Mouse (Mus musculus): ENCODE measurements around the gene Nectin2. TPM values are rescaled to one million over a fixed set of nuclear protein-coding genes. Genes with fewer than 3 reads are reported as not detected.

Gene Nectin2
- polyA plus RNA-seq, 1 experiment from 2014 or later = 57.7 TPM

DNA sequence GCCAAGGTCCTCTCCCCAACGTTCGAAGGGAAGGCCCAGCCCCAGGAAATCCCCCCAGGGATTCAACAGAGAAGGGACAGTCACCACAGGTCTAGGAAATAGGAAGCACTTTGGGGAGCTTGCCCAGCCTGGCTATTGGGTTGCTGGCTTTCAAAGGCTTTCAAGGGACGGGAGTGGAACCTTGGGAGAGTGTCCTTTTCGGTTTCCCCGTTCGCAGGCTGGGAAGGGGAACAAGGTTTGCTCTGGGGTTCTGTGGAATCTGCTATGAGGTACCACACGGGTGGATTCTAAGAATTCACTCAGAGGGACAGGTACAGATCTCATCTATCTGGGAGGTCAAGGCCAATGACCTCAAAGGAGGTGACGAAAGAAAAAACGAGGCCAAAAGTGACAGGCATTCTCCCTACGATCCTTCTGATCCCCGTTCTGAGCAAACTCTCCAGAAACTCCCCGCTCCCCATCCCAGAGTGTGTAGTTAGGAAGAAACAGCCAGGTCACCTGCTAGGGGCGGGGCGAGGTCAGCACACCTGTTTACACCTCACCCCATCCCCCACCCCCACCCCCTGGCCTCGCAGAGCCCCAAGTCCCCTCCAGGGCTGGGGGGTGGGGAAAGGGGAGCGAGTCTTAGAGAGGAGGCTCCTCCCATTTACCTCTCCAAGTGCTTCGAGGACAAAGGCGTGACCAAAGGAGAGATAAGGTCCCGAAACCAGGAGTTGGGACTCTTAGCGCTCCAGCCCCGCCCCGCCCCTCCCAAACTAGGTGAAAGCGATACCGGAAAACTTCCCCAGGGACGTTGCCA is 2.7 kb downstream of the Nectin2 start:
- Histone ChIP-seq H3K27me3 (replicated peaks; ENCODE audit: control insufficient read depth, insufficient read depth, low read length) (no peaks in the 10 kb centered on the region), H3K9me3 (ENCODE audit: control insufficient read depth, low read length) (no peaks in the 10 kb centered on the region), H3K4me1 (ENCODE audit: control insufficient read depth, insufficient read depth, low read depth, low read length) (peaks cover 30% of the 10 kb centered on the region), H3K4me2 (ENCODE audit: low read length) (peak overlapping the region; percentile 83), H3K4me3 (ENCODE audit: low read length) (peak overlapping the region; percentile 88), H3K36me3 (ENCODE audit: control insufficient read depth, insufficient read depth, low read length) (peaks cover 2% of the 10 kb centered on the region; the same call in 1 of the 2 replicates), H3K27ac (ENCODE audit: low read depth, low read length) (no peak overlapping the region), H3K9ac (ENCODE audit: low read depth, low read length) (peak overlapping the region; percentile 97)
- WGBS = 7% methylated on average over 25 of the region's 25 CpGs
- ATAC-seq = no peak

DNA sequence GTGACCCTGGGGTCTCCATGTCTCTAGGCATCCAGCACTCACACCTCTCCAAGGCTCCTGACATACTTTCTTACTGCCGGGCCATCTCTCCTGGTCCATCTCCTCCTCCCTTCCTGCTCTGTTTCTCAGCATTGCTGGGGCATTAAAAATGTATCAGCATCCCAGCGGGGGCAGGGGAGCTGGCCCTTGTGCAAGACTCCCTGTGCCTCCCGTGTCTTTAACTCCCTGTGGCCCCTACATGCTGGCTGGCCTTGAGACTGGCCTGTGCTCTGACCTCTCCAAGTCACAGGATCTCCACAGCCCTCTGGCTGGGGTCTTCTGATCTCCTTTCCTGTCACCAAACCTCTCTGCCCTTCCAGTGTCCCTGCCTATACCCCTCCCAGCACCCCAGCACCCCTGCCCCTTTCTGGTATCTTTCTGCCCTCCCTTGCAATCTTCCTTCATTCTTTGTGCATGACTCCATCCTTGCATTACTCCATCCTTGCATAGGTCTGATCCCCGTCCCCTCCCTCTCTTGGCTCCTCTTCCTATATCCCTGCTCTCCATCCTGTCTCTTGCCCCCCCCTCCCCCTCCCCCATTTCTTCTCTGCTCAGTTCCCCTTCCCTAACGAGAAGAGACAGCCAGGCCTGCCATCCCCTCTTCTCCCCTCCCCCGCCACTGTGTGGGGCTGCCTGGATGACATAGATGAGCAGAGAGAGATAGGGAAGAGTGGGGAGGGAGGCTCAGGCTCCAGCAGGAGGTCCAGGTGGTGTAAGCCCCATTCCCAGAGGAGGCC is 3.7 kb downstream of the Nectin2 start:
- H3K36me3 ChIP-seq (ENCODE audit: control insufficient read depth, insufficient read depth, low read length) = peaks cover 2% of the 10 kb centered on the region; the same call in 1 of the 2 replicates
- peak overlapping the region; percentile 30; the same call in 1 of the 2 replicates for H3K9ac ChIP-seq (ENCODE audit: low read depth, low read length)
- H3K27me3 ChIP-seq (replicated peaks; ENCODE audit: control insufficient read depth, insufficient read depth, low read length) = no peaks in the 10 kb centered on the region
- WGBS = 35% methylated on average over 6 of the region's 6 CpGs
- peaks cover 30% of the 10 kb centered on the region for H3K4me1 ChIP-seq (ENCODE audit: control insufficient read depth, insufficient read depth, low read depth, low read length)
- no peak overlapping the region; the same call in 1 of the 2 replicates for H3K4me3 ChIP-seq (ENCODE audit: low read length)
- no peak for ATAC-seq
- no peaks in the 10 kb centered on the region for H3K9me3 ChIP-seq (ENCODE audit: control insufficient read depth, low read length)
- peak overlapping the region; percentile 83 for H3K4me2 ChIP-seq (ENCODE audit: low read length)
- H3K27ac ChIP-seq (ENCODE audit: low read depth, low read length) = no peak overlapping the region

DNA sequence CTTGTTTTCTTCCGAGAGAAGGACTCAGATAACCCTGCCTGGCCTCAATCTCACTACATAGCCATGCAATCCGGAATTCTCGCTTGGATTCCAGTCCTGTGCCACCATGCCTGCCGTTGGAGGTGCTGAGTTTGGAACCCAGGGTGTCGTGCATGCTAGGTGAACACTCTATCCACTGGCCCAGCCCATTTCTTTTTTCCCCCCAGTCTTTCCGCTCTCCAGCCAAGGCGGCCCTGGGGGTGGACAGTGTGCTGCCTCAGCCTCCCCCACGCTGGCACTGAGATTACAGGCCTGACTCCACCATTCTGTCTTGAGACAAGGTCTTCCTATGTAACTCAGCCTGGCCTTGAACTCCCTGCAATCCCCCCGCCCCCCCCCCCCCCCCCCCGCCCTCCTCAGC is 4.3 kb downstream of the Nectin2 start:
- H3K4me1 ChIP-seq (ENCODE audit: control insufficient read depth, insufficient read depth, low read depth, low read length) = peaks cover 30% of the 10 kb centered on the region
- no peaks in the 10 kb centered on the region for H3K27me3 ChIP-seq (replicated peaks; ENCODE audit: control insufficient read depth, insufficient read depth, low read length)
- H3K9me3 ChIP-seq (ENCODE audit: control insufficient read depth, low read length) = no peaks in the 10 kb centered on the region
- peaks cover 2% of the 10 kb centered on the region; the same call in 1 of the 2 replicates for H3K36me3 ChIP-seq (ENCODE audit: control insufficient read depth, insufficient read depth, low read length)
- no peak for ATAC-seq
- H3K9ac ChIP-seq (ENCODE audit: low read depth, low read length) = no peak overlapping the region
- no peak overlapping the region for H3K4me3 ChIP-seq (ENCODE audit: low read length)
- H3K4me2 ChIP-seq (ENCODE audit: low read length) = no peak overlapping the region
- no peak overlapping the region for H3K27ac ChIP-seq (ENCODE audit: low read depth, low read length)
- 79% methylated on average over 9 of the region's 10 CpGs for WGBS

DNA sequence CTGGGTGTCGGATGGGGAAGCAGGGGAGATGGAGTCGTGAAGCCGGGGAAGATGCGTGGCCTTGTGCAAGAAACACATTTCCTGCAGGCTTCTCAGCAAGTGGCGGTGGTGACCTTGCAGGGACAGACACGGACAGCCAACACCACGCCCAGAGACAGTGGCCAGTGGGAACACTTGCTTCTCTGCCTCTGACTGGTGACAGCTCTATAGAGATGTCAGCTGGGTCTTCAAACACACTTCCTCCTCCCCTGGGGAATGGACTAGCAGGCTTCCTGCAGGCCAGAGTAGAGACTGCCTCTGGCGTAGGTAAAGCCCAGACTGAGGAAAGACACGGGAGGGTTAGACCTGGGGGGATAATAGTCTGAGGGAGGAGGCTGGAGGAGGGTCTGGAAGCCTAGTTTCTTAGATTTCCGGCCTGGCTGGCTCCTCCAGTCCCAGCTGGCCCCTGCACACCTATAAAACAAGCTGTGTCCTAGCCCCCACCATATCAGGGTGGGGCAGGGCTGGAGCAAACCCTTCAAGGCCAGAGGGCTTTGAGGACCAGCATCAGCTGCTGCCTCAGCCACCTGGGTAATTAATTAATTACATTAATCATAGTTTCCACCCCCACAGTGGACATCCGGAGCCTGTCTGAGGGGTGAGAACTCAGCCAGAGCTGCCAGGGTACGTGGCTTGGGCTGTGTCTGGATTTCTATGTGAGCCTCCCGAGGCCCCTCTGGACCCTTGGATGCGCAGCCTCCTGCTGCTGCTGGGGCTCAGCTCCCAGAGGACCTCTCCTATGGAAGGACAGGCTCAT is 5.5 kb downstream of the Nectin2 start:
- H3K9me3 ChIP-seq (ENCODE audit: control insufficient read depth, low read length) = no peaks in the 10 kb centered on the region
- H3K4me2 ChIP-seq (ENCODE audit: low read length) = no peak overlapping the region
- peaks cover 26% of the 10 kb centered on the region for H3K4me1 ChIP-seq (ENCODE audit: control insufficient read depth, insufficient read depth, low read depth, low read length)
- no peak overlapping the region for H3K4me3 ChIP-seq (ENCODE audit: low read length)
- whole genome bisulfite sequencing = 59% methylated on average over 14 of the region's 14 CpGs
- peaks cover 2% of the 10 kb centered on the region; the same call in 1 of the 2 replicates for H3K36me3 ChIP-seq (ENCODE audit: control insufficient read depth, insufficient read depth, low read length)
- no peaks in the 10 kb centered on the region for H3K27me3 ChIP-seq (replicated peaks; ENCODE audit: control insufficient read depth, insufficient read depth, low read length)
- no peak for ATAC-seq
- no peak overlapping the region for H3K27ac ChIP-seq (ENCODE audit: low read depth, low read length)
- H3K9ac ChIP-seq (ENCODE audit: low read depth, low read length) = no peak overlapping the region

DNA sequence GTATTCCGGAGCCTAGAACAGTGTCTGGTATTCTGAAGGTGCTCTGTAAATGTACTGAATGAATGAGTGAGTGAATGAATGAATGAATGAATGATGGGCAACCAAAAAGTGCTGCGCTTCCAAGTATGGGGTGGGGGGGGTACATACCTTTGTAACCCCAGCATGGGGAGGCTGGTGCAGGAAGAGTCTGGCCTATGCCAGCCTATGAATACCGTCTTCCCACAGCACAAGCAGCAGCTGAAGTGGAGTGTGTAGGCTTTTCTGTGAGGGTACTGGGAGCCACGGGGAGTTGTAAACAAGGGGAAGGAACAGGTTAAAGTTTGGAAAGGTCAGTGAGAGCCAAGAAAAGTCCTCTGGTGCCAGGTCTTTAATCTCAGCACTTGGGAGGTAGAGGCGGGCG is 6.5 kb downstream of the Nectin2 start:
- no peak for ATAC-seq
- Histone ChIP-seq H3K9ac (ENCODE audit: low read depth, low read length) (no peak overlapping the region), H3K27ac (ENCODE audit: low read depth, low read length) (no peak overlapping the region), H3K4me1 (ENCODE audit: control insufficient read depth, insufficient read depth, low read depth, low read length) (peaks cover 26% of the 10 kb centered on the region), H3K9me3 (ENCODE audit: control insufficient read depth, low read length) (no peaks in the 10 kb centered on the region), H3K27me3 (replicated peaks; ENCODE audit: control insufficient read depth, insufficient read depth, low read length) (no peaks in the 10 kb centered on the region), H3K36me3 (ENCODE audit: control insufficient read depth, insufficient read depth, low read length) (peaks cover 2% of the 10 kb centered on the region; the same call in 1 of the 2 replicates), H3K4me3 (ENCODE audit: low read length) (no peak overlapping the region), H3K4me2 (ENCODE audit: low read length) (no peak overlapping the region)
- WGBS = 87% methylated on average over 6 of the region's 6 CpGs

DNA sequence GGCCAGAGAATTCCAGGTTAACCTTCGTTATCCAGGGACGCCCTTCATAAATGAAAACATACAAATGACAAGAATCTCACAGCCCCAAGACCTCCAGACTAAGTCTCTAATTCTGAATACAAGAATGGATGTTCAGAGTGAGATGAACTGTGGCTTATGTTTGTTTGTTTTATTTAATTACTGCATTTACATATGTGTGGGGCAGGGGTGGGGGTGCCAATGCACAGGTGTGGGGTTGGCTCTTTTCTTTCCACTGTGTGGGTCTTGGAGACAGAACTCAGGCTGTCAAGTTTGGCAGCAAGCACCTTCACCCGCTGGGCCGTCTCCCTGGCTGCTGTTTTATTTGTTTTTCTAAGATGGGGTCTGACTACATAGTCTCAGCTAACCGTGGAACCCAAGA is 7.8 kb downstream of the Nectin2 start:
- Histone ChIP-seq H3K9me3 (ENCODE audit: control insufficient read depth, low read length) (no peaks in the 10 kb centered on the region), H3K4me2 (ENCODE audit: low read length) (no peak overlapping the region), H3K4me1 (ENCODE audit: control insufficient read depth, insufficient read depth, low read depth, low read length) (peaks cover 16% of the 10 kb centered on the region), H3K27me3 (replicated peaks; ENCODE audit: control insufficient read depth, insufficient read depth, low read length) (no peaks in the 10 kb centered on the region), H3K27ac (ENCODE audit: low read depth, low read length) (no peak overlapping the region), H3K4me3 (ENCODE audit: low read length) (no peak overlapping the region), H3K9ac (ENCODE audit: low read depth, low read length) (no peak overlapping the region), H3K36me3 (ENCODE audit: control insufficient read depth, insufficient read depth, low read length) (peaks cover 9% of the 10 kb centered on the region)
- 49% methylated on average over 5 of the region's 5 CpGs for WGBS
- no peak for ATAC-seq

DNA sequence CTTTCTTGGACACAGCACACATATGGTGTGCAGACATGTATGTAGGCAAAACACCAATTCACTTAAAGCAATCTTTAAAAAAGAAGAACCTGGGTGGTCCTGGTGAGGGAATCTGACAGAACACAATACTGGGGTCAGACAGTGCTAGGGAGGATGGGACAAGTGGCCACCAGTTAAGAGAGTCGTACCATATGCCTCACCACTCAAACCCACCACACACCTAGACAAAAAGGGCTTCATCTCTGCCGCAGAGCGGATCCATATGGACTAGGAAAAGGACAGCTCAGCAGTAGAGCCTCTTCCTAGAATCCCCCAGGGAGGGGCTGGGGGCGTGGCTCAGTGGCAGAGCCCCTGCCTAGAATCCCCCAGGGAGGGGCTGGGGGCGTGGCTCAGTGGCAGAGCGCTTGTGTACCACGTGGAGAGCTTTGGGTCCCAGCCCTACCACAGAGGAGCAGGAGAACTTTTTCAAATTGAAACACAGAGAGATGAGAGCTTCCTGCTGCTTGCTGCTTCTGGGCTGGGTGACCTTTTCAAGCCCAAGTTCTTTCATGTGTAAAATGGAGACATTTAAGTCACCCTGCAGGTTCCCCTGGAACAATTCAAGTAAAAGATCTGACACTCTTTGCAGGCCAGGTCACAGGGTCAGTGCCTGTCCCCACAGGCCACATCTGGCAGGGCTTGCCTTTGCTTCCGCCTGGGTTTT is 8.8 kb downstream of the Nectin2 start:
- Histone ChIP-seq H3K9me3 (ENCODE audit: control insufficient read depth, low read length) (no peaks in the 10 kb centered on the region), H3K4me2 (ENCODE audit: low read length) (no peak overlapping the region), H3K9ac (ENCODE audit: low read depth, low read length) (no peak overlapping the region), H3K4me1 (ENCODE audit: control insufficient read depth, insufficient read depth, low read depth, low read length) (peaks cover 6% of the 10 kb centered on the region), H3K27me3 (replicated peaks; ENCODE audit: control insufficient read depth, insufficient read depth, low read length) (no peaks in the 10 kb centered on the region), H3K36me3 (ENCODE audit: control insufficient read depth, insufficient read depth, low read length) (peaks cover 11% of the 10 kb centered on the region), H3K27ac (ENCODE audit: low read depth, low read length) (no peak overlapping the region), H3K4me3 (ENCODE audit: low read length) (no peak overlapping the region)
- ATAC-seq = no peak
- WGBS = 8% methylated on average over 8 of the region's 8 CpGs

DNA sequence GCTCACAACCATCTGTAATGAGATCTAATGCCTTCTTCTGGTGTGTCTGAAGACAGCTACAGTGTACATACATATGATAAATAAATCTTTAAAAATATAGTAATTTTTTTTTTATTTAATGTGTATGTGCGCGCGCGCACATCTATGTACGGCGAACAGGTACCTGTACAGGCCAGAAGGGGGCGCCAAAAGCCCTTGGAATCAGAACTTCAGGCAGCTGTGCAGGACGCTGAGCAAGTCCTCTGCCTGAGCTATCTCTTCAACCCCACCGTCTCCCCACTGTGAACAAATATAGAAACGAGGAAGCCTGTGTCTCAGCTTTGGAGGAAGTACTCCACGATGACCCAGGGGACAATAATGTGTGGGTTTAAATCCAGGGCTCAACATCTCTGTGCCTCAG is 10.0 kb downstream of the Nectin2 start:
- Histone ChIP-seq H3K9ac (ENCODE audit: low read depth, low read length) (no peak overlapping the region), H3K4me2 (ENCODE audit: low read length) (no peak overlapping the region), H3K27me3 (replicated peaks; ENCODE audit: control insufficient read depth, insufficient read depth, low read length) (no peaks in the 10 kb centered on the region), H3K36me3 (ENCODE audit: control insufficient read depth, insufficient read depth, low read length) (peaks cover 11% of the 10 kb centered on the region), H3K9me3 (ENCODE audit: control insufficient read depth, low read length) (no peaks in the 10 kb centered on the region), H3K4me1 (ENCODE audit: control insufficient read depth, insufficient read depth, low read depth, low read length) (peaks cover 4% of the 10 kb centered on the region; the same call in 1 of the 2 replicates), H3K27ac (ENCODE audit: low read depth, low read length) (no peak overlapping the region), H3K4me3 (ENCODE audit: low read length) (no peak overlapping the region)
- WGBS = 91% methylated on average over 11 of the region's 11 CpGs
- no peak for ATAC-seq

All from hindbrain, embryonic 16.5 days (tissue).